Mouse (Mus musculus): ENCODE results near the gene Gpr37. TPM values are rescaled to one million over a fixed set of nuclear protein-coding genes. Genes with fewer than 3 reads are reported as not detected.

Gene Gpr37
- polyA plus RNA-seq, 1 experiment from 2014 or later = 0.40 TPM

DNA sequence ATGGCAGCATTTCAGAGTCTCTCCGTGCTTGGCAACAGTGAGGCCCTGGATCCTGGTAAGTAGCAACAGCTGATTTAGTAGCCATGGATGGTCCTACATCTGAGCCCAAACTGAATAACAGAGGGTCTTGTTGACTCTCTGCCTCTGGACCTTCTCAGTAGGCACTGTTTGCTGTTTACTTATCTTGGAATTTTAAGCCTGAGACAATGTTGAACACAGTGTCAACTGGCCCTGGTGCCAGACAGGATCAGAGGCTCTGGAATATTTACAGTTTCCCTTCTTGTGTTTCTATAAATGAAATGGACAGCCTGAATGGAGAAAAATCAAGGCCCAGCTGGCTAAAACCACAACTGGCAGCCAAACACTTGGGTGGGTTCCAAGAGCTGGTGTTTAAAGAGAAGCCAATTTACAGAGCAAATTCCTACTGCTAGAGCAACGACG, 3.7 kb downstream of the Gpr37 start:
- WGBS = 29% methylated on average over 3 of the region's 3 CpGs
- Histone ChIP-seq H3K27me3 (replicated peaks; ENCODE audit: control insufficient read depth, insufficient read depth, low read length) (peaks cover 18% of the 10 kb centered on the region), H3K9ac (ENCODE audit: low read depth, low read length) (no peak overlapping the region), H3K4me2 (ENCODE audit: low read depth, low read length) (no peak overlapping the region), H3K4me3 (ENCODE audit: low read length) (no peak overlapping the region), H3K4me1 (ENCODE audit: control insufficient read depth, insufficient read depth, low read length) (peaks cover 9% of the 10 kb centered on the region), H3K27ac (ENCODE audit: low read length) (no peak overlapping the region), H3K9me3 (ENCODE audit: control insufficient read depth, low read length) (no peaks in the 10 kb centered on the region), H3K36me3 (ENCODE audit: control insufficient read depth, insufficient read depth, low read length) (no peaks in the 10 kb centered on the region)
- no peak for ATAC-seq

DNA sequence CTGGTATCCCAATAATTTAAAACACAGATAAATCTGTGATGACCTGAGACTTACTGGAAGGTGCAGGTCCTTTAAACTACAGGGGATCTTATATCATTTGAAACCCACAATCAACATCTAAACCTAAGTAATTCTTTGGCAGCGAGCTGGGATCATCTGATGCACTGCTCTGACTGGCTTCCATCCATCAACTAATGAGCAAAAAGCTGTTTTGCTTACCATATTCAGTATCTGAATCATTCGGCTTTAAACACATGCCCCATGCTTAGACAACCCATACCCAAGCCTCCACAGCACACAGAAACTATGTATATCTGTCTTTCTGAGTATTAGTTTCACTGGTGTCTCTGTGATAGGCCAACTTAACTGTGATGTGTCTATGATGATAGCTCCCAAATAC, 6.1 kb downstream of the Gpr37 start:
- Histone ChIP-seq H3K27me3 (replicated peaks; ENCODE audit: control insufficient read depth, insufficient read depth, low read length) (peaks cover 15% of the 10 kb centered on the region), H3K27ac (ENCODE audit: low read length) (no peak overlapping the region), H3K36me3 (ENCODE audit: control insufficient read depth, insufficient read depth, low read length) (no peaks in the 10 kb centered on the region), H3K4me3 (ENCODE audit: low read length) (no peak overlapping the region), H3K9ac (ENCODE audit: low read depth, low read length) (no peak overlapping the region), H3K4me1 (ENCODE audit: control insufficient read depth, insufficient read depth, low read length) (peaks cover 8% of the 10 kb centered on the region), H3K9me3 (ENCODE audit: control insufficient read depth, low read length) (no peaks in the 10 kb centered on the region), H3K4me2 (ENCODE audit: low read depth, low read length) (no peak overlapping the region)
- 78% methylated on average over 2 of the region's 2 CpGs for WGBS
- ATAC-seq = no peak

DNA sequence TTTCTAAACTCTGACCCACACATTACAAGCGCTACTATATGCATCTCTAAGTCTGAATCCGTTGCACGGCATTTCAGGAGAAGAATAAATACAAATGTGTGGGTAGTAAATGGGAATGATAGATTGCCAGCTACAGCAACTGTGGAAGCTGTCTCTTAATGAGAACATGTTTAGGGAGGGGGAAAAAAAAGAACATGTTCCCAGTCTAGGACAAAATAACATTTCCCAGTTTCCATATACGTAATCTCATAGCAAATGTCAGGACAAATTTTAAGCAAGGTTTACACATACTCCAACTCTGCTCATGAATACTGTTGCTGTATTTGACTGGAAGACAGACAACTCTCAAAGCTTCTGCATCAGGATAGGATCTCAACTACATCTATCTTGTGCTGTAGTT, 15.4 kb downstream of the Gpr37 start:
- Histone ChIP-seq H3K27ac (ENCODE audit: low read length) (no peak overlapping the region), H3K9me3 (ENCODE audit: control insufficient read depth, low read length) (no peaks in the 10 kb centered on the region), H3K36me3 (ENCODE audit: control insufficient read depth, insufficient read depth, low read length) (no peaks in the 10 kb centered on the region), H3K4me2 (ENCODE audit: low read depth, low read length) (no peak overlapping the region), H3K9ac (ENCODE audit: low read depth, low read length) (no peak overlapping the region), H3K4me3 (ENCODE audit: low read length) (no peak overlapping the region), H3K27me3 (replicated peaks; ENCODE audit: control insufficient read depth, insufficient read depth, low read length) (no peaks in the 10 kb centered on the region), H3K4me1 (ENCODE audit: control insufficient read depth, insufficient read depth, low read length) (no peaks in the 10 kb centered on the region)
- WGBS = 84% methylated on average over 4 of the region's 4 CpGs
- ATAC-seq = no peak

DNA sequence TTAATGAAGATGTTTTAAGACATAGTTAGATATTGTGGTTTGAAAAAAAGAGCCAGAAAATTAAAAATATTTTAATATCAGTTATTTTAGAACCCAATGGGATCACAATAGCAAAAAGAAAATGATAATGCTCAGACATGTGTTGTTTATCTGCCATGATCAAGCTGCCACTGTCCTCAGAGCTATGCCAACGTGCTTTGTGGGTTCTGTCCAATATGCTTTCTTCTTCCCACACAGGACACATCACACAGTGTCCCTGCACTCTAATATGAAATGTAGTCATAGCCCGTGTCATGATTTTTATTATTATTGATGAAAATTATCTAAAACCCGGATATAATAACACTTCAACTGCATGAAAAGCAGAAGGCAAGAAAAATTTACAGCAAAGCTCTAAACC, 16.7 kb downstream of the Gpr37 start:
- Histone ChIP-seq H3K4me3 (ENCODE audit: low read length) (no peak overlapping the region), H3K27ac (ENCODE audit: low read length) (no peak overlapping the region), H3K9me3 (ENCODE audit: control insufficient read depth, low read length) (no peaks in the 10 kb centered on the region), H3K27me3 (replicated peaks; ENCODE audit: control insufficient read depth, insufficient read depth, low read length) (no peaks in the 10 kb centered on the region), H3K36me3 (ENCODE audit: control insufficient read depth, insufficient read depth, low read length) (no peaks in the 10 kb centered on the region), H3K4me1 (ENCODE audit: control insufficient read depth, insufficient read depth, low read length) (no peaks in the 10 kb centered on the region), H3K4me2 (ENCODE audit: low read depth, low read length) (no peak overlapping the region), H3K9ac (ENCODE audit: low read depth, low read length) (no peak overlapping the region)
- 69% methylated on average over 3 of the region's 3 CpGs for WGBS
- ATAC-seq = no peak

GRCm38 (mm10) chr6:25670150-25670549, 20.4 kb downstream of the Gpr37 start:
- ATAC-seq = 0 out of 2 replicates have a peak, but pooled peaks have one; percentile 38
- Histone ChIP-seq H3K27me3 (replicated peaks; ENCODE audit: control insufficient read depth, insufficient read depth, low read length) (no peaks in the 10 kb centered on the region), H3K4me1 (ENCODE audit: control insufficient read depth, insufficient read depth, low read length) (no peaks in the 10 kb centered on the region), H3K9me3 (ENCODE audit: control insufficient read depth, low read length) (no peaks in the 10 kb centered on the region), H3K27ac (ENCODE audit: low read length) (no peak overlapping the region), H3K4me2 (ENCODE audit: low read depth, low read length) (no peak overlapping the region), H3K36me3 (ENCODE audit: control insufficient read depth, insufficient read depth, low read length) (no peaks in the 10 kb centered on the region), H3K4me3 (ENCODE audit: low read length) (no peak overlapping the region), H3K9ac (ENCODE audit: low read depth, low read length) (no peak overlapping the region)
- 28% methylated on average over 4 of the region's 4 CpGs for WGBS

DNA sequence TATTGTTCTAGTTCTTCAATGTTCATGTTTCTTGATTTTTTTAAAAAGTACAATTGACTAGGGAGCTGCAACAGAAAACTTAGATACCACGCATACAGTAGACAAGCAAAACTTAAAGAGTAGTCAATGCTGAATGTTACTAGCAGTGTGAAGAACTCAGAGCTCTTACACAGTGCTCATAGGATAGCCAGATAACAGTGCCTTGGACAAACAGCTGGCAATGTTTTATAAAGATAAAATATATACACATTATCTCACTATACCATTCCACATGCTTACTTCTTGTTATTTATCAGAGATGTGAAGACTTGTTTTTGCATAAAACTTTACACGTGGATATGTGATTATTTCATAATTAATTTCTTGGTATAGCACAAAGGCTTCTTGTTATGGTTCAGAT, 26.6 kb downstream of the Gpr37 start:
- no peak overlapping the region for H3K27ac ChIP-seq (ENCODE audit: low read length)
- no peaks in the 10 kb centered on the region for H3K9me3 ChIP-seq (ENCODE audit: control insufficient read depth, low read length)
- no peak overlapping the region for H3K9ac ChIP-seq (ENCODE audit: low read depth, low read length)
- H3K4me1 ChIP-seq (ENCODE audit: control insufficient read depth, insufficient read depth, low read length) = no peaks in the 10 kb centered on the region
- no peaks in the 10 kb centered on the region for H3K36me3 ChIP-seq (ENCODE audit: control insufficient read depth, insufficient read depth, low read length)
- H3K4me3 ChIP-seq (ENCODE audit: low read length) = no peak overlapping the region
- H3K4me2 ChIP-seq (ENCODE audit: low read depth, low read length) = no peak overlapping the region
- no peak for ATAC-seq
- H3K27me3 ChIP-seq (replicated peaks; ENCODE audit: control insufficient read depth, insufficient read depth, low read length) = no peaks in the 10 kb centered on the region
- WGBS = 80% methylated on average over 2 of the region's 2 CpGs

- ATAC-seq = no peak
- H3K27ac ChIP-seq (ENCODE audit: low read length) = no peak overlapping the region
- H3K4me3 ChIP-seq (ENCODE audit: low read length) = no peak overlapping the region
- 77% methylated on average over 3 of the region's 3 CpGs for WGBS
- no peaks in the 10 kb centered on the region for H3K9me3 ChIP-seq (ENCODE audit: control insufficient read depth, low read length)
- no peak overlapping the region for H3K4me2 ChIP-seq (ENCODE audit: low read depth, low read length)
- no peak overlapping the region for H3K9ac ChIP-seq (ENCODE audit: low read depth, low read length)
- no peaks in the 10 kb centered on the region for H3K4me1 ChIP-seq (ENCODE audit: control insufficient read depth, insufficient read depth, low read length)
- H3K27me3 ChIP-seq (replicated peaks; ENCODE audit: control insufficient read depth, insufficient read depth, low read length) = no peaks in the 10 kb centered on the region
- H3K36me3 ChIP-seq (ENCODE audit: control insufficient read depth, insufficient read depth, low read length) = no peaks in the 10 kb centered on the region
Observed at GRCm38 (mm10) chr6:25659924-25660675, 30.4 kb downstream of the Gpr37 start.

Other genes with a start within 250 kb of the Gpr37 start
- 20.8 and 22.0 TPM in 2 replicates for gene Pot1a, start 118.5 kb upstream of the Gpr37 start, polyA plus RNA-seq (2015; fragmentation: Nextera tagmentation; extraction: Ambion mirVana)